Mouse (Mus musculus): ENCODE results near the gene Inhba. TPM values are rescaled to one million over a fixed set of nuclear protein-coding genes. Genes with fewer than 3 reads are reported as not detected.

Gene Inhba
- polyA plus RNA-seq, 1 experiment = 0.28 TPM

- no peak overlapping the region for H3K27ac ChIP-seq (ENCODE audit: control insufficient read depth, insufficient read depth, low read depth, low read length)
- H3K36me3 ChIP-seq (ENCODE audit: control insufficient read depth, insufficient read depth, low read length) = no peaks in the 10 kb centered on the region
- peaks cover 8% of the 10 kb centered on the region for H3K4me1 ChIP-seq (ENCODE audit: control insufficient read depth, insufficient read depth, low read length)
- H3K4me3 ChIP-seq (ENCODE audit: control insufficient read depth, low read depth, low read length) = no peak overlapping the region
- TF ChIP-seq CTCF (IDR thresholded peaks at IDR 0.05; ENCODE audit: control insufficient read depth, insufficient read depth, insufficient replicate concordance, low read depth, low read length) (no peak), POLR2A (IDR thresholded peaks at IDR 0.05; ENCODE audit: control insufficient read depth, low read depth, low read length) (no peak)
- no peaks in the 10 kb centered on the region for H3K27me3 ChIP-seq (ENCODE audit: control insufficient read depth, insufficient read depth, low read length)
These were observed 10.9 kb downstream of the Inhba start for GRCm38 (mm10) chr13:16022536-16022935.

- H3K4me1 ChIP-seq (ENCODE audit: control insufficient read depth, insufficient read depth, low read length) = peaks cover 8% of the 10 kb centered on the region
- TF ChIP-seq CTCF (IDR thresholded peaks at IDR 0.05; ENCODE audit: control insufficient read depth, insufficient read depth, insufficient replicate concordance, low read depth, low read length) (no peak), POLR2A (IDR thresholded peaks at IDR 0.05; ENCODE audit: control insufficient read depth, low read depth, low read length) (no peak)
- H3K27me3 ChIP-seq (ENCODE audit: control insufficient read depth, insufficient read depth, low read length) = no peaks in the 10 kb centered on the region
- no peaks in the 10 kb centered on the region for H3K36me3 ChIP-seq (ENCODE audit: control insufficient read depth, insufficient read depth, low read length)
- H3K27ac ChIP-seq (ENCODE audit: control insufficient read depth, insufficient read depth, low read depth, low read length) = no peak overlapping the region
- no peak overlapping the region for H3K4me3 ChIP-seq (ENCODE audit: control insufficient read depth, low read depth, low read length)
These were observed 11.7 kb downstream of the Inhba start for GRCm38 (mm10) chr13:16023070-16024039.

- Histone ChIP-seq H3K27me3 (ENCODE audit: control insufficient read depth, insufficient read depth, low read length) (no peaks in the 10 kb centered on the region), H3K36me3 (ENCODE audit: control insufficient read depth, insufficient read depth, low read length) (no peaks in the 10 kb centered on the region), H3K4me3 (ENCODE audit: control insufficient read depth, low read depth, low read length) (no peak overlapping the region), H3K27ac (ENCODE audit: control insufficient read depth, insufficient read depth, low read depth, low read length) (no peak overlapping the region), H3K4me1 (ENCODE audit: control insufficient read depth, insufficient read depth, low read length) (peaks cover 8% of the 10 kb centered on the region)
- TF ChIP-seq POLR2A (IDR thresholded peaks at IDR 0.05; ENCODE audit: control insufficient read depth, low read depth, low read length) = no peak
These were observed 19.0 kb downstream of the Inhba start for GRCm38 (mm10) chr13:16030557-16031057.

DNA sequence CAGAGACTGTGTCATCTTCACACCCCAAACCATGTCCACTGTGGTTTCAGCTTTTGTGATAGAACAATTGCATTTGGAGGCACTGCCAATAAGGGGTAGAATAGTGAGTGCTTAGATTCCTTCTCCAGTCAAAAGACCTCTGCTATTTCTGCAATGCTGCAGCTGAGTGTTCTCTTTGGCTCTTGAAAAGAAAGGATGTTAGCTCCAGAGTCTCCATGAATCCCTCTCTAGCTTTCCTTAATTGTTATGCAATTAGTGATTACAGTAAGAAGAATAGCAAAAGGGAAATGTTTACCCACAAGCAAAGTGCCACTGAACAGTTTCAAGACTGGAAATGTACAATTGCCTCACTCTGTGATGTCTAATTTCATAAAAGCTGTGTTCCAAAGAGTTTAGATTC is 20.8 kb downstream of the Inhba start:
- TF ChIP-seq POLR2A (IDR thresholded peaks at IDR 0.05; ENCODE audit: control insufficient read depth, low read depth, low read length) (no peak), CTCF (IDR thresholded peaks at IDR 0.05; ENCODE audit: control insufficient read depth, insufficient read depth, insufficient replicate concordance, low read depth, low read length) (no peak)
- no peaks in the 10 kb centered on the region for H3K27me3 ChIP-seq (ENCODE audit: control insufficient read depth, insufficient read depth, low read length)
- H3K36me3 ChIP-seq (ENCODE audit: control insufficient read depth, insufficient read depth, low read length) = no peaks in the 10 kb centered on the region
- H3K4me3 ChIP-seq (ENCODE audit: control insufficient read depth, low read depth, low read length) = no peak overlapping the region
- no peak overlapping the region for H3K27ac ChIP-seq (ENCODE audit: control insufficient read depth, insufficient read depth, low read depth, low read length)
- no peaks in the 10 kb centered on the region for H3K4me1 ChIP-seq (ENCODE audit: control insufficient read depth, insufficient read depth, low read length)

GRCm38 (mm10) chr13:16032935-16033592 is 21.4 kb downstream of the Inhba start:
- no peaks in the 10 kb centered on the region for H3K27me3 ChIP-seq (ENCODE audit: control insufficient read depth, insufficient read depth, low read length)
- no peaks in the 10 kb centered on the region for H3K36me3 ChIP-seq (ENCODE audit: control insufficient read depth, insufficient read depth, low read length)
- no peak for TF ChIP-seq POLR2A (IDR thresholded peaks at IDR 0.05; ENCODE audit: control insufficient read depth, low read depth, low read length)
- TF ChIP-seq CTCF (IDR thresholded peaks at IDR 0.05; ENCODE audit: control insufficient read depth, insufficient read depth, insufficient replicate concordance, low read depth, low read length) = no peak
- no peaks in the 10 kb centered on the region for H3K4me1 ChIP-seq (ENCODE audit: control insufficient read depth, insufficient read depth, low read length)
- no peak overlapping the region for H3K4me3 ChIP-seq (ENCODE audit: control insufficient read depth, low read depth, low read length)
- no peak overlapping the region for H3K27ac ChIP-seq (ENCODE audit: control insufficient read depth, insufficient read depth, low read depth, low read length)

DNA sequence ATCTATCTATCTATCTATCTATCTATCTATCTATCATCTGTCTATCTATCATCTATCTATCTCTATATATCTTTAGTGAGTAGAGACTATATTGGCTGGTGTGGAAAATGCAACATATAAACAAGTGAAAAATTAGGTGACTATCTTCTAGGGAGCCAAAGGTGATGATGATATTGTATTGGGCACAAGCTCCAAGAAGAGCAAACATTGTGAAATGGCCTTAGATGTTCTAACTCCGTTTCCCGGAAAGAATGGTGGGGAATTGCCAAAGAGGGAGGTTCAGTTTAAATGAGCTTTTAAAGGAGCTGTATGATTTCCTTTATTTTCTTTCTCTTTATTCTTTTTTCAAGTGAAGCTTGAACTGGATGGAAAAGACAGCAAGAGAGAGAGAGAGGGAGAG is 57.4 kb downstream of the Inhba start:
- TF ChIP-seq POLR2A (IDR thresholded peaks at IDR 0.05; ENCODE audit: control insufficient read depth, low read depth, low read length) (no peak), CTCF (IDR thresholded peaks at IDR 0.05; ENCODE audit: control insufficient read depth, insufficient read depth, insufficient replicate concordance, low read depth, low read length) (no peak)
- no peaks in the 10 kb centered on the region for H3K4me1 ChIP-seq (ENCODE audit: control insufficient read depth, insufficient read depth, low read length)
- H3K36me3 ChIP-seq (ENCODE audit: control insufficient read depth, insufficient read depth, low read length) = no peaks in the 10 kb centered on the region
- no peak overlapping the region for H3K4me3 ChIP-seq (ENCODE audit: control insufficient read depth, low read depth, low read length)
- H3K27me3 ChIP-seq (ENCODE audit: control insufficient read depth, insufficient read depth, low read length) = no peaks in the 10 kb centered on the region
- no peak overlapping the region for H3K27ac ChIP-seq (ENCODE audit: control insufficient read depth, insufficient read depth, low read depth, low read length)

- no peak overlapping the region for H3K4me3 ChIP-seq (ENCODE audit: control insufficient read depth, low read depth, low read length)
- H3K36me3 ChIP-seq (ENCODE audit: control insufficient read depth, insufficient read depth, low read length) = no peaks in the 10 kb centered on the region
- H3K4me1 ChIP-seq (ENCODE audit: control insufficient read depth, insufficient read depth, low read length) = no peaks in the 10 kb centered on the region
- TF ChIP-seq CTCF (IDR thresholded peaks at IDR 0.05; ENCODE audit: control insufficient read depth, insufficient read depth, insufficient replicate concordance, low read depth, low read length) (no peak), POLR2A (IDR thresholded peaks at IDR 0.05; ENCODE audit: control insufficient read depth, low read depth, low read length) (no peak)
- no peak overlapping the region for H3K27ac ChIP-seq (ENCODE audit: control insufficient read depth, insufficient read depth, low read depth, low read length)
- no peaks in the 10 kb centered on the region for H3K27me3 ChIP-seq (ENCODE audit: control insufficient read depth, insufficient read depth, low read length)
These were observed 65.6 kb downstream of the Inhba start for GRCm38 (mm10) chr13:16077276-16077675.

Measured in testis, adult 2 months (tissue).